Mouse (Mus musculus) MEL-GATA-1-ER (cell line): ENCODE results near the gene Plvap.
"Not testable (repeated sequence)": the region's sequence is repeated elsewhere in the genome, so short reads cannot be mapped to it uniquely, and the experiment has no call there.

ENCODE experiments used
- DNase-seq: peaks from one replicate; pipeline ENCODE4 v3.0.0-alpha.2; 2012; ENCODE audit warnings: low read depth; ENCODE audit errors: extremely low read depth

The Plvap gene

GRCm38 (mm10) chr8:71527162-71527870 is 15.8 kb upstream of the Plvap start:
- no peak for DNase-seq

GRCm38 (mm10) chr8:71526272-71526671 is 14.7 kb upstream of the Plvap start:
- no peak for DNase-seq

GRCm38 (mm10) chr8:71525226-71526050 is 13.9 kb upstream of the Plvap start, which contains the start of gene Ccdc194:
Gene Ccdc194, minus strand, starts transcription at chr8:71525711.
- no peak for DNase-seq

GRCm38 (mm10) chr8:71521634-71522033 is 10.1 kb upstream of the Plvap start:
- peak; percentile 92 for DNase-seq

DNA sequence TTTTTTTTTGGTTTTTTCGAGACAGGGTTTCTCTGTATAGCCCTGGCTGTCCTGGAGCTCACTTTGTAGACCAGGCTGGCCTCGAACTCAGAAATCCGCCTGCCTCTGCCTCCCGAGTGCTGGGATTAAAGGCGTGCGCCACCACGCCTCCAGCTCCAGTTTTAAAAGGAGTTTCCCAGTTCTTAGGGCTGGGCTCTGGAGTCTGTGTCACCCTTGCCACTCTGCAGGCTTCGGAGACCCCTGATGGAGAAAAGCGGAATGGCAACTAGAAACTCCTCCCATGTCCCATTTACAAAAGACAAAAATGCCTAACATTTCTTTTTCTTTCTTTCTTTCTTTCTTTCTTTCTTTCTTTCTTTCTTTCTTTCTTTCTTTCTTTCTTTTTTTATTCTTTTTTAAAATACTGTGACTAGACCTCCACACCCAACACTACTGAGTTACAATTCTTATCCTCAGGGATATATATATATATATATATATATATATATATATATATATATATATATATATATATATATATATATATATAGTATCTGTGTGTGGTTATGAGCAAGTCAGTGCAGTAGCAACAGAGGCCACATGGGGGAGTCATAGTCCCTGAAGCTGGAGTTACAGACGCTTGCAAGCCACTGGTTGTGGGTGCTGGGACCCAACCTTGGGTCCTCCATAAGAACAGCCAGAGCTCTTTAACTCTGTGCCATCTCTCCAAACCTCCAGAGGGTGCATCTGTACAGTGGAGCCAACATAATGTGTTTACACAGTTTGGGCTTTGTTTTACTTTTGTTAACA is 7.7 kb upstream of the Plvap start:
- DNase-seq: not testable (repeated sequence)

DNA sequence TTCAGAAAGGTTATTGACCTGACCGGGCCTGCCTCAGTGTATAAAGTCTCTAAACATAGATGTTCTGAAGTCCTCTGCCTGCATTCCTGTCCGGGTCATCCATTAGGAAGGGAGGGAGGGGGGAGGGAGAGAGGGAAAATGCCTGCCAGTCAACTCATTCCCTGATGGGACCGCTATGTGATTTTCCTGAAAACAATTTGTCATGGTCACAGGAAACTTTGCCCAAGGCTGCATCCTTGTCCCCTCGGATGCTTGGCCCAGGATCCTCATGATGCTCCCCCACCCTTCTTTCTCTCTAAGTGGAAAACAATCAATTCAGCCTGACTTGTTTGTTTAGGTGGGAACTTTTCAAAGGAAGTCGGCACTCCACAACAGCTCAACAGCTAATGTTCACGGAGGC is 5.2 kb upstream of the Plvap start:
- DNase-seq: no peak

DNA sequence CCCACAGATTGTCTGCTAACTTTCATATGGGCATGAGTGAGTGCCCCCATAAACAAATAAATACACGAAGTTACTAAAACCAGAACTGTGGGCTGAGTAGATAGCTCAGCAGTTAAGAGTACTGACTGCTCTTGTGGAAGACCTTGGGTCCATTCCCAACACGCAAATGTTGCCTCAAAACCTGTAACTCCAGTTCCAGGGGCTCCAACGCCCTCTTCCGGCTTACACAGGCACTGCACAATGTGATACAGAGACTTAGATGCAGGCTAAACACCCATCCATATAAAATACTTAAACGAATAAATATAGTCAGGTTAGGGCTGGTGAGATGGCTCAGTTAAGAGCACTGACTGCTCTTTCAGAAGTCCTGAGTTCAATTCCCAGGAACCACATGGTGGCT is 3.5 kb upstream of the Plvap start:
- DNase-seq: no peak

DNA sequence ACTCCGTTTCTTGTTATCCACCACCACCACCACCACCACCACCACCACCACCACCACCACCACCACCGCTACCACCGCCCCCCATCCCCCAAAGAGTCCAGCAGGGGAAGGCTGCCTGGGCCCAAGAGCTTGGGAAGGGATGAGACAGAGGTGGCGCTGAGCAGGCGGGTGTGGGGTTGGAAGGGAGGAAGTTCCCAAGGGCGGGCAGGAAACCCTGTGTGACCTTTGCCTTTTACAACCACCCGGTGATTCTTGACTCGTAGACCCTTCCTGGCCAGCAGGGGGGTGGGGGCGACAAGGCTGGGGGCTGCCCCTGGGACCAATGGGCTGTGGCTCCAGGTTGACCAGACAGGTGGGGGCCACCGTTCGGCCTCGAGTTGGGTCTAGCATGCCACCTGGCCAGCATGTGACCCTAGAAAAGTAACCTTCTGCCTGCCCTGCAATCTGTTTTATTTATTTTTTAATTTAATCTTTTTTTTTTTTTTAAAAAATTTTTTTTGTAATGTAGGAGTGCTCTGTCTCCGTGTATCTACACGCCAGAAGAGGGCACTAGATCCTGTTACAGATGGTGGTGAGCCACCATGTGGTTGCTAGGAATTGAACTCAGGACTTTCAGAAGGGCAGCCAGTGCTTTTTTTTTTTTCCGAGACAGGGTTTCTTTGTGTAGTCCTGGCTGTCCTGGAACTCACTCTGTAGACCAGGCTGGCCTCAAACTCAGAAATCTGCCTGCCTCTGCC is 1.6 kb upstream of the Plvap start:
- DNase-seq: no peak

DNA sequence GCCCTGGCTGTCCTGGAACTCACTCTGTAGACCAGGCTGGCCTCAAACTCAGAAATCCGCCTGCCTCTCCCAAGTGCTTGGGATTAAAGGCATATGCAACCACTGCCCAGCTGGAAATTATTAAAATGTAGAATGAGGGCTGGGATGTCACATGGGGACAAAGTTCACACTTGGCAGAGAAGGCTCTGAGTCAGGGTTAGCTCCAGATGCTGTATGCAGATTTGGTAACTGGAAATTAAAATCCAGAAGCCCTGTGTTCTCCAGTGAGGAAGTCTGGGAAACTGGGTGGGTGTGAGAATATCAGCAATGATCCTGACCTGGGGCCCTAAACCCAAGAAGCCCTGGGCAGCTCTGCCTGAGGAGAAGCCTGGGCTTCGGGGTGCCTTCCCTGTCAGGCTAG is 2.2 kb downstream of the Plvap start:
- no peak for DNase-seq

- no peak for DNase-seq
These were observed 3.9 kb downstream of the Plvap start for GRCm38 (mm10) chr8:71507589-71508104.

- DNase-seq: no peak
These were observed 5.6 kb downstream of the Plvap start for GRCm38 (mm10) chr8:71505979-71506378.

GRCm38 (mm10) chr8:71505326-71505725 is 6.2 kb downstream of the Plvap start:
- no peak for DNase-seq

GRCm38 (mm10) chr8:71504349-71504748 is 7.2 kb downstream of the Plvap start:
- no peak for DNase-seq

GRCm38 (mm10) chr8:71498816-71499690 is 12.5 kb downstream of the Plvap start:
- no peak for DNase-seq

- DNase-seq: no peak
These were observed 13.6 kb downstream of the Plvap start for GRCm38 (mm10) chr8:71497881-71498501.

DNA sequence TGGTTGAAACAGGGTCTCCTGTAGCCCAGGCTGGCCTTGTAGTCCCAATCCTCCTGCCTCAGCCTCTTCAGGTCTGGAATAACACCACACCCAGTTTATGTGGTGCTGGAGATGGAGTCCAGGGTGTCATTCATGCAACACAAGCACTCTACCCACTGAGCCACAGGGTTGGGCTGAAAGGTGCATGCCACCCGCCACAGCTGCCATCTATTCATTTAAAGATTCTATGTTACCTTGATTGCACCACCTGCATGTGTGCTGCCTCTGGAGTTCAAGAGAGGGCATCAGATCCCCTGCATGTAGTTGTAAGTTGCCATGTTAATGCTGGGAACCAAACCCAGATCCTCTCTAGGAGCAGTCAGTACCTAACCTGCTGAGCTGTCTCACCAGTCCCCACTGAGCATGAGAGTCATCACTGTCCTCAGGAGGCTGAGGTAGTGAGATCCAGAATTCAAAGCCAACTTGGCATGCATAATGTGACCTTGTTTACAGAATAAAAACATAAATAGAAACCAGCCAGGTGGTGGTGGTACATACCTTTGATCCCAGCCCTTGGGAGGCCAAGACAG is 14.4 kb downstream of the Plvap start:
- no peak for DNase-seq

- DNase-seq: no peak
These were observed 15.1 kb downstream of the Plvap start for GRCm38 (mm10) chr8:71496481-71496880.

DNA sequence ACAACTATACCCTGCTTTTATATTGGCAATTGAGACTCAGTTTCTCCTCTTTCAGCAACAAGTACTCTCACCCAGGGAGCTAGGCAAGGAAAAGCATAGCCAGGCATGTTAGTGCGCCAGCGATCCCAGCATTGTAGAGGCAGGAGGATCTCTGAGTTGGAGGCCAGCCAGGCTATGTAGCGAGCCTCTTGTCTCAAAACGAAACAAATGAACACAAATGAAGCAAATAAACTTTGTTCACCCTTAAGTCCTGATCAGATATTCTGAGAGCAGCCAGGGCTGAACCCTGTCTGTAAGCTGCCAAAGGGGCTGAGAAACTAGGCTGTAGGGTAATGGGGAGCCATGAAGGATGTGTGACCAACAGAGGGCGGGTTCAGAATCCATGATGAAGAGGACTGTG is 15.7 kb downstream of the Plvap start:
- no peak for DNase-seq

GRCm38 (mm10) chr8:71495039-71495438 is 16.5 kb downstream of the Plvap start:
- DNase-seq: no peak
